Mouse (Mus musculus) midbrain, embryonic 15.5 days (tissue): ENCODE measurements around the gene Ncam1. TPM values are rescaled to one million over a fixed set of nuclear protein-coding genes. Genes with fewer than 3 reads are reported as not detected.

ENCODE experiments used
- ATAC-seq: fragments of 200-750 bp; cut with Nextera tagmentation; replicated peaks from 2 replicates; pipeline ENCODE4 v1.8.0; 2017; ENCODE audit warnings: moderate TSS enrichment
- H3K27ac ChIP-seq: fragments of 300-500 bp; sonication (generic); 2 replicates; pipeline ENCODE4 v1.5.1; 2015; ENCODE audit warnings: mild to moderate bottlenecking, inconsistent platforms
- H3K27me3 ChIP-seq: fragments of 300-500 bp; sonication (generic); replicated peaks from 2 replicates; pipeline ENCODE4 v1.6.1; 2015; ENCODE audit warnings: inconsistent platforms
- H3K36me3 ChIP-seq: fragments of 300-500 bp; sonication (generic); replicated peaks from 2 replicates; pipeline ENCODE4 v1.6.1; 2015; ENCODE audit warnings: inconsistent platforms
- H3K4me1 ChIP-seq: fragments of 300-500 bp; sonication (generic); 2 replicates; pipeline ENCODE4 v1.6.1; 2015; ENCODE audit warnings: inconsistent platforms
- H3K4me2 ChIP-seq: fragments of 300-500 bp; sonication (generic); 2 replicates; pipeline ENCODE4 v1.6.1; 2015; ENCODE audit warnings: inconsistent platforms, mild to moderate bottlenecking, moderate library complexity
- H3K4me3 ChIP-seq: fragments of 300-500 bp; sonication (generic); 2 replicates; pipeline ENCODE4 v1.5.1; 2015; ENCODE audit warnings: mild to moderate bottlenecking, inconsistent platforms
- H3K9ac ChIP-seq: fragments of 300-500 bp; sonication (generic); 2 replicates; pipeline ENCODE4 v1.6.1; 2015; ENCODE audit warnings: mild to moderate bottlenecking, inconsistent platforms
- H3K9me3 ChIP-seq: fragments of 300-500 bp; sonication (generic); 2 replicates; pipeline ENCODE4 v1.6.1; 2016; ENCODE audit warnings: inconsistent platforms
- WGBS: fragments of 180-500 bp; shearing (Covaris S2); methylation state at CpG from one replicate; pipeline ENCODE4 v1.1.7; 2015; ENCODE audit warnings: mixed read lengths; 5-methylcytosine and 5-hydroxymethylcytosine counted together
- polyA plus RNA-seq: library from polyadenylated mRNA; unstranded; fragments of >200 nt; fragmentation: Nextera tagmentation; extraction: Ambion mirVana; gene quantifications from 2 replicates; pipeline ENCODE4 v1.2.1, GENCODE M21; 2015

Ncam1 gene
- polyA plus RNA-seq, 1 experiment from 2014 or later, result 627 TPM

- H3K4me3 ChIP-seq, result no peak overlapping the region
- H3K27me3 ChIP-seq, result no peaks in the 10 kb centered on the region
- WGBS, result 70% methylated on average over 9 of the region's 9 CpGs
- no peaks in the 10 kb centered on the region for H3K9me3 ChIP-seq
- H3K4me1 ChIP-seq, result peaks cover 19% of the 10 kb centered on the region
- ATAC-seq, result peak; percentile 61
- H3K27ac ChIP-seq, result no peak overlapping the region
- no peaks in the 10 kb centered on the region for H3K36me3 ChIP-seq
- no peak overlapping the region for H3K9ac ChIP-seq
- no peak overlapping the region for H3K4me2 ChIP-seq
Observed at GRCm38 (mm10) chr9:49704196-49704967, 94.3 kb downstream of the Ncam1 start.

GRCm38 (mm10) chr9:49695371-49695770 lies 103.4 kb downstream of the Ncam1 start:
- no peak overlapping the region for H3K4me3 ChIP-seq
- no peak overlapping the region for H3K4me2 ChIP-seq
- H3K9ac ChIP-seq, result no peak overlapping the region
- WGBS, result 79% methylated on average over 7 of the region's 7 CpGs
- no peak for ATAC-seq
- H3K4me1 ChIP-seq, result peaks cover 23% of the 10 kb centered on the region; the same call in 1 of the 2 replicates
- H3K36me3 ChIP-seq, result no peaks in the 10 kb centered on the region
- H3K9me3 ChIP-seq, result no peaks in the 10 kb centered on the region
- no peaks in the 10 kb centered on the region for H3K27me3 ChIP-seq
- 0 out of 2 replicates have a peak overlapping the region, but pooled peaks have one; percentile 20 for H3K27ac ChIP-seq

GRCm38 (mm10) chr9:49692791-49693190 lies 105.9 kb downstream of the Ncam1 start:
- H3K27ac ChIP-seq, result no peak overlapping the region
- no peak overlapping the region for H3K4me3 ChIP-seq
- H3K27me3 ChIP-seq, result no peaks in the 10 kb centered on the region
- WGBS, result 57% methylated on average over 11 of the region's 11 CpGs
- H3K9ac ChIP-seq, result no peak overlapping the region
- ATAC-seq, result no peak
- H3K4me2 ChIP-seq, result no peak overlapping the region
- no peaks in the 10 kb centered on the region for H3K9me3 ChIP-seq
- peaks cover 24% of the 10 kb centered on the region; the same call in 1 of the 2 replicates for H3K4me1 ChIP-seq
- H3K36me3 ChIP-seq, result no peaks in the 10 kb centered on the region

- Histone ChIP-seq H3K27ac (no peak overlapping the region), H3K9me3 (no peaks in the 10 kb centered on the region), H3K4me3 (no peak overlapping the region), H3K4me1 (peaks cover 26% of the 10 kb centered on the region; the same call in 1 of the 2 replicates), H3K27me3 (no peaks in the 10 kb centered on the region), H3K9ac (no peak overlapping the region), H3K4me2 (no peak overlapping the region), H3K36me3 (no peaks in the 10 kb centered on the region)
- ATAC-seq, result no peak
- WGBS, result 31% methylated on average over 2 of the region's 2 CpGs
Observed at GRCm38 (mm10) chr9:49691344-49691743, 107.4 kb downstream of the Ncam1 start.

- Histone ChIP-seq H3K9ac (no peak overlapping the region), H3K36me3 (no peaks in the 10 kb centered on the region), H3K4me1 (peaks cover 27% of the 10 kb centered on the region), H3K9me3 (no peaks in the 10 kb centered on the region), H3K4me3 (no peak overlapping the region), H3K4me2 (no peak overlapping the region), H3K27ac (no peak overlapping the region), H3K27me3 (no peaks in the 10 kb centered on the region)
- 81% methylated on average over 8 of the region's 8 CpGs for WGBS
- ATAC-seq, result no peak
Observed at GRCm38 (mm10) chr9:49683566-49684273, 115.0 kb downstream of the Ncam1 start.

- Histone ChIP-seq H3K27me3 (no peaks in the 10 kb centered on the region), H3K9ac (no peak overlapping the region), H3K27ac (no peak overlapping the region), H3K4me1 (peaks cover 28% of the 10 kb centered on the region), H3K4me2 (no peak overlapping the region), H3K9me3 (no peaks in the 10 kb centered on the region), H3K36me3 (no peaks in the 10 kb centered on the region), H3K4me3 (no peak overlapping the region)
- 0 out of 2 replicates have a peak, but pooled peaks have one; percentile 40 for ATAC-seq
- WGBS, result 72% methylated on average over 7 of the region's 7 CpGs
Observed at GRCm38 (mm10) chr9:49681848-49682469, 116.8 kb downstream of the Ncam1 start.

- 41% methylated on average over 3 of the region's 3 CpGs for WGBS
- Histone ChIP-seq H3K4me3 (no peak overlapping the region), H3K36me3 (no peaks in the 10 kb centered on the region), H3K9ac (no peak overlapping the region), H3K27ac (0 out of 2 replicates have a peak overlapping the region, but pooled peaks have one; percentile 4), H3K4me1 (peaks cover 47% of the 10 kb centered on the region), H3K4me2 (no peak overlapping the region), H3K27me3 (no peaks in the 10 kb centered on the region), H3K9me3 (no peaks in the 10 kb centered on the region)
- ATAC-seq, result no peak
Observed at GRCm38 (mm10) chr9:49679270-49679669, 119.5 kb downstream of the Ncam1 start.

GRCm38 (mm10) chr9:49675696-49676465 lies 122.8 kb downstream of the Ncam1 start:
- Histone ChIP-seq H3K4me2 (no peak overlapping the region), H3K27me3 (no peaks in the 10 kb centered on the region), H3K9me3 (no peaks in the 10 kb centered on the region), H3K9ac (no peak overlapping the region), H3K4me3 (no peak overlapping the region), H3K4me1 (peaks cover 41% of the 10 kb centered on the region), H3K36me3 (no peaks in the 10 kb centered on the region), H3K27ac (no peak overlapping the region)
- no peak for ATAC-seq
- WGBS, result 63% methylated on average over 9 of the region's 9 CpGs

GRCm38 (mm10) chr9:49672646-49673199 lies 126.0 kb downstream of the Ncam1 start:
- ATAC-seq, result no peak
- WGBS, result 24% methylated on average over 6 of the region's 6 CpGs
- Histone ChIP-seq H3K36me3 (no peaks in the 10 kb centered on the region), H3K9ac (no peak overlapping the region), H3K9me3 (no peaks in the 10 kb centered on the region), H3K4me2 (no peak overlapping the region), H3K27ac (peak overlapping the region; percentile 6; the same call in 1 of the 2 replicates), H3K4me1 (peaks cover 34% of the 10 kb centered on the region), H3K4me3 (no peak overlapping the region), H3K27me3 (no peaks in the 10 kb centered on the region)

- Histone ChIP-seq H3K27me3 (no peaks in the 10 kb centered on the region), H3K4me3 (no peak overlapping the region), H3K36me3 (no peaks in the 10 kb centered on the region), H3K9ac (no peak overlapping the region), H3K27ac (no peak overlapping the region), H3K4me1 (0 out of 2 replicates have a peak, but pooled peaks cover 7% of the 10 kb centered on the region), H3K4me2 (no peak overlapping the region), H3K9me3 (no peaks in the 10 kb centered on the region)
- no peak for ATAC-seq
Observed at GRCm38 (mm10) chr9:49667066-49667465, 131.7 kb downstream of the Ncam1 start.

GRCm38 (mm10) chr9:49665361-49665760 lies 133.4 kb downstream of the Ncam1 start:
- WGBS, result 67% methylated on average over 5 of the region's 5 CpGs
- H3K27ac ChIP-seq, result no peak overlapping the region
- no peak for ATAC-seq
- H3K27me3 ChIP-seq, result no peaks in the 10 kb centered on the region
- no peak overlapping the region for H3K9ac ChIP-seq
- H3K4me1 ChIP-seq, result peaks cover 13% of the 10 kb centered on the region; the same call in 1 of the 2 replicates
- H3K36me3 ChIP-seq, result no peaks in the 10 kb centered on the region
- H3K4me2 ChIP-seq, result no peak overlapping the region
- no peaks in the 10 kb centered on the region for H3K9me3 ChIP-seq
- no peak overlapping the region for H3K4me3 ChIP-seq
